Mouse (Mus musculus) central nervous system, embryonic 14 days (tissue): ENCODE data around the gene Tmem121. TPM values are rescaled to one million over a fixed set of nuclear protein-coding genes. Genes with fewer than 3 reads are reported as not detected.

Source experiments
- polyA plus RNA-seq: library from polyadenylated mRNA; depleted of rRNA; stranded (reverse); fragments of >200 nt; gene quantifications from 2 replicates; pipeline ENCODE4 v1.2.3, GENCODE M21; 2012; rRNA removed

Tmem121 gene
- 51.1 and 57.3 TPM in 2 replicates for polyA plus RNA-seq

GRCm38 (mm10) chr12:113185442-113186291, at the start of gene Tmem121:
Tmem121 (plus strand) TSS chr12:113185930.

GRCm38 (mm10) chr12:113139908-113140615, 45.7 kb upstream of the Tmem121 start, which contains the start of gene Crip2:
Crip2 (plus strand) TSS chr12:113140236.

GRCm38 (mm10) chr12:113146112-113147057, 39.3 kb upstream of the Tmem121 start, which contains the start of gene Crip1:
Crip1 (plus strand) TSS chr12:113146316.

DNA sequence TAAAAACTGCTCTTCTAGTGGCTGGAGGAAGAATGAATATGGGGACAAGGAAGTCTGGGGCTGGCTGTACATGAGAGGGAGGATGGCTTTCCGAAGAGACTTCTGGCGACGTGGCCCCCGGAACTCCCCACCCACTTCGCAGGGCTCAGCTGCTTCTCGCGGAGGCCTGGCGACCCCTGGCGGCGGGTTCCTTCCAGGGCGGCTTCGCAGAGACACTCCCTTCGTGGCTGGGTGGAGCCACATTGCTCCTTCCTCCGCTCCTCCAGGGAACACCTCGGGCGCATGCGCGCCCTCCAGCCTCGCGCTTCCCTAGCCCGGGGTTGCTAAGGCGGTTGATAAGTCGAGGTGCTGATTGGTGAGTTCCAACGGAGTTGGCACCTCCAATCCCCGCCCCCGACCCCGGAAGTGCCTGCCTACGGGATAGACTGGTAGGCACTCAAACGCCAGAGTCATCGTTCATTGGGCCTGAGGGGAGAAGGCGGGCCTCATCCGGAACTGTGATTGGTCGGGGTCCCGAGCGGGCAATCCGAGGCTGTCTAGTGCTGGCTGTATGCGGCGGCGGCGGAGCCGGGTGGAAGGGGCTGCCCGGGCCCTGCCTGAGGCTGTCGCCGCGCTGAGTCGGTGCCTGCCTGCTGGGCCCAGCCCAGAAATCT, 29.7 kb upstream of the Tmem121 start, which contains the start of gene Tedc1:
Tedc1 (plus strand) TSS at position 535 of the 653 bp plus-strand sequence.

Other genes with a start within 250 kb of the Tmem121 start
- 37.1 and 42.3 TPM in 2 replicates for gene Nudt14, start 243.8 kb upstream of the Tmem121 start, polyA plus RNA-seq
- 42.4 and 44.8 TPM in 2 replicates for gene Btbd6, start 209.4 kb upstream of the Tmem121 start, polyA plus RNA-seq
- 80.8 and 84.7 TPM in 2 replicates for gene Brf1, start 185.2 kb upstream of the Tmem121 start, polyA plus RNA-seq
- gene Pacs2, start 171.4 kb upstream of the Tmem121 start, polyA plus RNA-seq, result 74.1 and 81.7 TPM in 2 replicates
- gene Tex22, start 111.4 kb upstream of the Tmem121 start, polyA plus RNA-seq, result 0.27 and 0.34 TPM in 2 replicates
- 111 and 114 TPM in 2 replicates for gene Mta1, start 87.7 kb upstream of the Tmem121 start, polyA plus RNA-seq
- gene Crip2, start 45.7 kb upstream of the Tmem121 start, polyA plus RNA-seq, result 250 and 289 TPM in 2 replicates
- gene Crip1, start 39.6 kb upstream of the Tmem121 start, polyA plus RNA-seq, result 60.6 and 128 TPM in 2 replicates
- gene Tedc1, start 29.5 kb upstream of the Tmem121 start, polyA plus RNA-seq, result 20.0 and 21.7 TPM in 2 replicates